Mouse (Mus musculus): ENCODE results near the gene Rflna. TPM values are rescaled to one million over a fixed set of nuclear protein-coding genes. Genes with fewer than 3 reads are reported as not detected.
A peak's percentile ranks its signal among the peaks of the same experiment; 100 is the strongest.

Gene Rflna
- polyA plus RNA-seq, 2 experiments: 0.15 to 0.38 TPM

DNA sequence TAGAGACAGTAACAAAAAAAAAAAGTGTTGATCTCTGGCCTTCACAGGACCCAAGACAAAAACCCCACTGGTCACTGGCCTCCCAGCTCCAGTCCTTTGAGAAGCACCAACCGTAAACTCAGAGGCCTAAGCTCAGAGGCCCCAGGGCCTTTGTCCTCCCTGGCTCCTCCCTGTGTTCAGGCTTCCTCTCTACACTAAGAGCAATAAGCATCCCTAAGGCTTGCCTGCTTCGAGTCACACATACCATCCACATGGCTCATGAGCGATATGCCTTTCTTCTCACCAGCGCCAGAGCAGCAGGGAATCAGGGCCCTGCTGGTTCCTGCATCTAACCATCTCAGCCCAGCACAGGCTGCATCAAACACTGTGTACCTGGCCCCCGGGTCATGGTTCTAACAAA is 42.2 kb downstream of the Rflna start:
- ATAC-seq (ENCODE audit: insufficient read depth) (no peak), DNase-seq (ENCODE audit: low read depth in 3 of 3, low spot score in 3 of 3) (no peak)
- no peaks in the 10 kb centered on the region for H3K27me3 ChIP-seq (ENCODE audit: control insufficient read depth, insufficient read depth, low read length)
- H3K36me3 ChIP-seq (replicated peaks; ENCODE audit: control insufficient read depth, insufficient read depth, low read depth): peaks cover 3% of the 10 kb centered on the region; the same call in 1 of the 2 replicates
- no peak overlapping the region for H3K4me3 ChIP-seq (ENCODE audit: insufficient read depth in 1 of 2, low read depth in 2 of 2, low read length in 2 of 2)
- H3K27ac ChIP-seq: no peak overlapping the region
- H3K4me1 ChIP-seq (replicated peaks; ENCODE audit: control insufficient read depth in 2 of 2, insufficient read depth in 2 of 2, low read length in 1 of 2): peaks cover 15 to 16% of the 10 kb centered on the region in 2 experiments
- H3K4me2 ChIP-seq (ENCODE audit: low read depth): no peak overlapping the region
- H3K9me3 ChIP-seq (ENCODE audit: control insufficient read depth, low read length): no peaks in the 10 kb centered on the region
- 77% methylated on average over 5 of the region's 5 CpGs for WGBS (ENCODE audit: insufficient replicate concordance)
- no peak for TF ChIP-seq EP300 (IDR thresholded peaks at IDR 0.05; ENCODE audit: low read depth)
- no peak for TF ChIP-seq CTCF (IDR thresholded peaks at IDR 0.05; ENCODE audit: low read depth)
- H3K9ac ChIP-seq (replicated peaks): no peak overlapping the region

DNA sequence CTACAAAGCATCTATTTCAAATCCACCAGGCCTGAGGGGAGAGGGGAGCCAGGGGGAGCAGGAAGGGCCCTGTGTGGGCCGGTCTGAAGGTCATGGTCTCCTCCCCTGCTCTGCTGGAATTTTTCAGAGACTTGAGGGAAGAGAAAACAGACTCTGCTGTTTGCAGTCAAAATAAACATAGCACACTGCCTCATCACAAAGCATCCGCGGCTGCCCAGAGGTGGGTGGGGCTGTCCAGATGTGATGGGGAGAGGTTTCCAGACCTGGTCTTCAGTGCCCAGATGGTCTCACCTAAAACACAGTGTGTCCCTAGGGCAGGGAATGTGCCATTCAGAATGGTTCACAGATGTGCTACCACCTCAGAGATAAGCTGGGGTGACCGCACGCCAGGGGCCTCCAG is 43.4 kb downstream of the Rflna start:
- ATAC-seq (ENCODE audit: insufficient read depth) (no peak), DNase-seq (ENCODE audit: low read depth in 3 of 3, low spot score in 3 of 3) (no peak)
- Histone ChIP-seq H3K36me3 (replicated peaks; ENCODE audit: control insufficient read depth, insufficient read depth, low read depth) (peaks cover 3% of the 10 kb centered on the region; the same call in 1 of the 2 replicates), H3K9me3 (ENCODE audit: control insufficient read depth, low read length) (no peaks in the 10 kb centered on the region), H3K4me1 (replicated peaks; ENCODE audit: control insufficient read depth in 2 of 2, insufficient read depth in 2 of 2, low read length in 1 of 2) (peaks cover 19 to 20% of the 10 kb centered on the region in 2 experiments), H3K4me2 (ENCODE audit: low read depth) (no peak overlapping the region), H3K27me3 (ENCODE audit: control insufficient read depth, insufficient read depth, low read length) (no peaks in the 10 kb centered on the region), H3K9ac (replicated peaks) (no peak overlapping the region), H3K27ac (no peak overlapping the region), H3K4me3 (ENCODE audit: insufficient read depth in 1 of 2, low read depth in 2 of 2, low read length in 2 of 2) (no peak overlapping the region)
- 71% methylated on average over 5 of the region's 5 CpGs for WGBS (ENCODE audit: insufficient replicate concordance)
- no peak for TF ChIP-seq EP300 (IDR thresholded peaks at IDR 0.05; ENCODE audit: low read depth)
- no peak for TF ChIP-seq CTCF (IDR thresholded peaks at IDR 0.05; ENCODE audit: low read depth)

DNA sequence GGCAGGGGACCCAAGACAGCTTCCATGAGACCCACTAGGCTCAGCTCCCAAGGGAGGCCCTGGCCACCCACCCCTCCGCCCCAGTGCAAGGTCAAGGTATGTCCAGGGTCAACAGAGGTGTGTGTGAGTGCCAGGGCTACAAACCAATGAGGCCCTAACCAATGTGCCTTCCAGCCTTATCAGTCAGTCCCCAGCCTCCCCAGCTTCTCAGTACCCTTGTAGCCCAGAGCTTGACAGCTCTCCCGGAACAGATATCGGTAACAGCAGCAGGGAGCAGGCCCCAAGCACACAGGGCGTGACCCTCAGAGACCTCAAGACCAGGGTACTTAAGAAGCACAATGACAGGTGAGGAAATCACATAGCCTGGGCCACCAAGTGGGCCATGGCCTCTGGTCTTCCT is 46.5 kb downstream of the Rflna start:
- Histone ChIP-seq H3K27ac (peak overlapping the region; percentile 88), H3K27me3 (ENCODE audit: control insufficient read depth, insufficient read depth, low read length) (no peaks in the 10 kb centered on the region), H3K4me3 (ENCODE audit: insufficient read depth in 1 of 2, low read depth in 2 of 2, low read length in 2 of 2) (peak overlapping the region; percentile 3 to 4; a peak in 2 of 4 replicates), H3K4me2 (ENCODE audit: low read depth) (peak overlapping the region; percentile 68), H3K36me3 (replicated peaks; ENCODE audit: control insufficient read depth, insufficient read depth, low read depth) (peaks cover 3% of the 10 kb centered on the region; the same call in 1 of the 2 replicates), H3K9ac (replicated peaks) (peak overlapping the region; percentile 60), H3K4me1 (replicated peaks; ENCODE audit: control insufficient read depth in 2 of 2, insufficient read depth in 2 of 2, low read length in 1 of 2) (peaks cover 35 to 47% of the 10 kb centered on the region in 2 experiments), H3K9me3 (ENCODE audit: control insufficient read depth, low read length) (no peaks in the 10 kb centered on the region)
- DNase-seq (ENCODE audit: low read depth in 3 of 3, low spot score in 3 of 3): peak; percentile 74 to 83 (median 82)
- peak; percentile 92 for ATAC-seq (ENCODE audit: insufficient read depth)
- TF ChIP-seq CTCF (IDR thresholded peaks at IDR 0.05; ENCODE audit: low read depth) (no peak), EP300 (IDR thresholded peaks at IDR 0.05; ENCODE audit: low read depth) (peak; percentile 82)
- 34% methylated on average over 4 of the region's 4 CpGs for WGBS (ENCODE audit: insufficient replicate concordance)

DNA sequence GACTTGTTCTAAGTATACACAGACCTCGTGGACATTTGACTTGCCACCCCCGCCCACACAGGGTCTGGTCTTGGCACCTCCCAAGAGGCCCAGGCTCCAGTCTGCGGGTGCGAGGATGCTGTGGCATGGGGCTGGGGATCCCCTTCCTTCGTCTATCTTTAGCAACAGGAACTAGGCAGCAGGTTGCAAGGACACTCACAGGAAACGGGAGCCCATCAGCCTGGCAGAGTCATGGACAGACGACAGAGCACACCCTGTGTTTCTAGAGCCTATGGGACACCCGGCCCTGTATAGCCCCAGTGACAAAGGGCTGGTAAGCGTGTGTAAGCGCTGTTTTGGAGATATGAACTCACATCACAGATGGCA is 49.2 kb downstream of the Rflna start:
- Histone ChIP-seq H3K4me2 (ENCODE audit: low read depth) (no peak overlapping the region), H3K9me3 (ENCODE audit: control insufficient read depth, low read length) (no peaks in the 10 kb centered on the region), H3K27ac (no peak overlapping the region), H3K4me3 (ENCODE audit: insufficient read depth in 1 of 2, low read depth in 2 of 2, low read length in 2 of 2) (no peak overlapping the region), H3K9ac (replicated peaks) (no peak overlapping the region), H3K36me3 (replicated peaks; ENCODE audit: control insufficient read depth, insufficient read depth, low read depth) (peaks cover 3% of the 10 kb centered on the region; the same call in 1 of the 2 replicates), H3K4me1 (replicated peaks; ENCODE audit: control insufficient read depth in 2 of 2, insufficient read depth in 2 of 2, low read length in 1 of 2) (peaks cover 37 to 52% of the 10 kb centered on the region in 2 experiments), H3K27me3 (ENCODE audit: control insufficient read depth, insufficient read depth, low read length) (no peaks in the 10 kb centered on the region)
- TF ChIP-seq CTCF (IDR thresholded peaks at IDR 0.05; ENCODE audit: low read depth) (no peak), EP300 (IDR thresholded peaks at IDR 0.05; ENCODE audit: low read depth) (no peak)
- DNase-seq (ENCODE audit: low read depth in 3 of 3, low spot score in 3 of 3) (no peak), ATAC-seq (ENCODE audit: insufficient read depth) (no peak)
- 47% methylated on average over 10 of the region's 10 CpGs for WGBS (ENCODE audit: insufficient replicate concordance)

DNA sequence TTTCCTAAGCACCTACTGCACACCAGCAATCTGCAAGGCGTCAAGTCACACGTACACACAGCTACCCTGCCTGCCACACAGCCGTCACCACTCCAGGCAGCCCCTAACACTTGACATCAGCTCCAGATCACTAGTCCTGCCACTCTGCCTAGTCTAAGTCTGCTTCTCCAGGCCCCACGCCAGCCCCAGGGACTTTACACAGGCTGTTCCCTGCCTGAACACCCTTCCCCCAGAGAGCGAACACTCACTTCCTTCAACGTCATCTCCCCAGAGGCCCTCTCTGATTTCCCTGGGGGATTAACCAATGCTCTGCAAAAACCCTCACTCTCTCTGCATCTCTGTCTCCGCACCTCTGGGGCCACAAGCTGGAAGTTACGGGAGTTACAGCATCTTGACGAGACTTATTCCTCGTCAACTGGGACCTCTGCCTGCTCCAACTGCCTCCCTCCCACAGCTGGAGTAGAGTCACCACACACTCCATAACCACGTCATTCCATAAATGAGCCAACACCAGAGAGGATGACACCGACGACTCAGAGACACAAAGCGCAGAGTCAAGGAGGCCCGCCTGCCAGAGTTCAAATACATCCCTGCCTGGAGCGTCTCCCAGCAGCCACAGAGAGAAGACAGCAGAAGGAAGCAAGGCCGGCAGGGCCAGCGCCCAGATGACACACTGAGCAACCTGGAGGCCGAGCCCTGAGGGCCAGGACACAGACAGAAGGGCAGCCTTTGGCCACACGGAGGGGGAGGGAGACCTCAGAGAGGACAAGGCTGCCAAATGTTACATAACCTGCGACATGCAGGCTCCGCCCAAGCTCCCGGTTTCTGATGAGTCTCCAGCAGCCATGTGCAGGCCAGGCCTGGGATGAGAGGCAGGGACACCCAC is 49.8 kb downstream of the Rflna start:
- peak; percentile 44; the same call in 1 of the 2 replicates for ATAC-seq (ENCODE audit: insufficient read depth)
- DNase-seq (ENCODE audit: low read depth in 3 of 3, low spot score in 3 of 3): peak in 1 of 3 experiments; percentile 42
- Histone ChIP-seq H3K4me2 (ENCODE audit: low read depth) (peak overlapping the region; percentile 55), H3K4me1 (replicated peaks; ENCODE audit: control insufficient read depth in 2 of 2, insufficient read depth in 2 of 2, low read length in 1 of 2) (peaks cover 37 to 52% of the 10 kb centered on the region in 2 experiments), H3K36me3 (replicated peaks; ENCODE audit: control insufficient read depth, insufficient read depth, low read depth) (peaks cover under 1% of the 10 kb centered on the region; the same call in 1 of the 2 replicates), H3K4me3 (ENCODE audit: insufficient read depth in 1 of 2, low read depth in 2 of 2, low read length in 2 of 2) (no peak overlapping the region), H3K27me3 (ENCODE audit: control insufficient read depth, insufficient read depth, low read length) (peaks cover 4% of the 10 kb centered on the region; the same call in 1 of the 2 replicates), H3K27ac (peak overlapping the region; percentile 58), H3K9ac (replicated peaks) (peak overlapping the region; percentile 39), H3K9me3 (ENCODE audit: control insufficient read depth, low read length) (no peaks in the 10 kb centered on the region)
- WGBS (ENCODE audit: insufficient replicate concordance): 63% methylated on average over 23 of the region's 23 CpGs
- TF ChIP-seq CTCF (IDR thresholded peaks at IDR 0.05; ENCODE audit: low read depth): no peak
- TF ChIP-seq EP300 (IDR thresholded peaks at IDR 0.05; ENCODE audit: low read depth): no peak
